ENCODE assay signal across 7 mouse cellular contexts in genomic region chr17:24885356-24886133, GRCm38 (mm10). TPM values are rescaled to one million over a fixed set of nuclear protein-coding genes. Genes with fewer than 3 reads are reported as not detected.
A peak's percentile ranks its signal among the peaks of the same experiment; 100 is the strongest.
DNase-seq lines count a peak whose midpoint lies in the region; ATAC-seq and TF ChIP-seq lines count a peak whose summit lies in the region.

No protein-coding gene starts in this region.

- peaks cover 36% of the 10 kb centered on the region for H3K36me3 ChIP-seq in embryonic facial prominence, embryonic 14.5 days (ENCODE audit: control insufficient read depth, insufficient read depth, low read length)
- H3K36me3 ChIP-seq in intestine, embryonic 15.5 days = peaks cover 9% of the 10 kb centered on the region; the same call in 1 of the 2 replicates
- peaks cover 35% of the 10 kb centered on the region for H3K36me3 ChIP-seq in neural tube, embryonic 13.5 days

- WGBS in embryonic facial prominence, embryonic 14.5 days = 25% methylated on average over 22 of the region's 22 CpGs
- 25% methylated on average over 22 of the region's 22 CpGs for WGBS in intestine, embryonic 15.5 days
- 24% methylated on average over 22 of the region's 22 CpGs for WGBS in neural tube, embryonic 13.5 days

- no peak for TF ChIP-seq CTCF in left cerebral cortex, adult 2 months (IDR thresholded peaks at IDR 0.05)

- peak overlapping the region; percentile 70 for H3K9ac ChIP-seq in embryonic facial prominence, embryonic 14.5 days (ENCODE audit: low read depth, low read length)
- H3K9ac ChIP-seq in intestine, embryonic 15.5 days = peak overlapping the region; percentile 66
- peak overlapping the region; percentile 69 for H3K9ac ChIP-seq in neural tube, embryonic 13.5 days

- peak overlapping the region; percentile 90 for H3K4me2 ChIP-seq in embryonic facial prominence, embryonic 14.5 days (ENCODE audit: low read depth, low read length)
- peak overlapping the region; percentile 87 for H3K4me2 ChIP-seq in intestine, embryonic 15.5 days (replicated peaks)
- H3K4me2 ChIP-seq in neural tube, embryonic 13.5 days = peak overlapping the region; percentile 83

- intact Hi-C loops in left cerebral cortex, adult 2 months (cut with DNase I) = no loop called here

- no peak for ATAC-seq in embryonic facial prominence, embryonic 14.5 days (ENCODE audit: low read depth)
- ATAC-seq in intestine, embryonic 15.5 days = no peak
- ATAC-seq in neural tube, embryonic 13.5 days (ENCODE audit: low read depth) = no peak

- H3K4me1 ChIP-seq in embryonic facial prominence, embryonic 14.5 days (ENCODE audit: control insufficient read depth, insufficient read depth, low read length) = peaks cover 15% of the 10 kb centered on the region
- peaks cover 22% of the 10 kb centered on the region for H3K4me1 ChIP-seq in intestine, embryonic 15.5 days (replicated peaks)
- H3K4me1 ChIP-seq in neural tube, embryonic 13.5 days (replicated peaks) = peaks cover 33% of the 10 kb centered on the region

- peak overlapping the region; percentile 65 for H3K4me3 ChIP-seq in left cerebral cortex, adult 2 months
- peak overlapping the region; percentile 72 for H3K4me3 ChIP-seq in embryonic facial prominence, embryonic 14.5 days (ENCODE audit: low read depth, low read length)
- peak overlapping the region; percentile 81 for H3K4me3 ChIP-seq in intestine, embryonic 15.5 days (replicated peaks)
- peak overlapping the region; percentile 80 for H3K4me3 ChIP-seq in neural tube, embryonic 13.5 days

- H3K27ac ChIP-seq in left cerebral cortex, adult 2 months = peak overlapping the region; percentile 1; the same call in 1 of the 2 replicates
- no peak overlapping the region for H3K27ac ChIP-seq in embryonic facial prominence, embryonic 14.5 days (replicated peaks; ENCODE audit: low read depth, low read length)
- H3K27ac ChIP-seq in intestine, embryonic 15.5 days = no peak overlapping the region
- no peak overlapping the region for H3K27ac ChIP-seq in neural tube, embryonic 13.5 days (replicated peaks)

- H3K27me3 ChIP-seq in embryonic facial prominence, embryonic 14.5 days (replicated peaks; ENCODE audit: control insufficient read depth, insufficient read depth, low read length) = no peaks in the 10 kb centered on the region
- no peaks in the 10 kb centered on the region for H3K27me3 ChIP-seq in intestine, embryonic 15.5 days (replicated peaks)
- H3K27me3 ChIP-seq in neural tube, embryonic 13.5 days = no peaks in the 10 kb centered on the region

- peak in 1 of 2 experiments; percentile 24 for DNase-seq in left cerebral cortex, adult 2 months (ENCODE audit: extremely low spot score in 1 of 2, low spot score in 2 of 2)
- DNase-seq in left cerebral cortex, adult 11 months (ENCODE audit: low spot score) = no peak
- DNase-seq in embryonic facial prominence, embryonic 14.5 days (ENCODE audit: low spot score) = no peak
- no peak for DNase-seq in layer of hippocampus, adult 9-10 months (ENCODE audit: low spot score)
- DNase-seq in frontal cortex, postnatal 25 days (ENCODE audit: low spot score in 2 of 2) = no peak

- H3K9me3 ChIP-seq in embryonic facial prominence, embryonic 14.5 days (ENCODE audit: control insufficient read depth, low read length) = no peaks in the 10 kb centered on the region
- no peaks in the 10 kb centered on the region for H3K9me3 ChIP-seq in intestine, embryonic 15.5 days
- H3K9me3 ChIP-seq in neural tube, embryonic 13.5 days = no peaks in the 10 kb centered on the region

RNA-seq across cellular contexts. Expression of gene Nubp2, which starts 0.6 kb away (rescaled TPM):
- 10 to 100 TPM; 30.7 to 32.4 TPM for total RNA-seq in left cerebral cortex, adult 2 months (2021)
- 47.5 and 48.0 TPM in 2 replicates for polyA plus RNA-seq in embryonic facial prominence, embryonic 14.5 days (2014; fragmentation: Nextera tagmentation; extraction: Ambion mirVana)
- polyA plus RNA-seq in intestine, embryonic 15.5 days (2015; fragmentation: Nextera tagmentation; extraction: Ambion mirVana) = 51.5 and 57.9 TPM in 2 replicates
- polyA plus RNA-seq in neural tube, embryonic 13.5 days (2015; fragmentation: Nextera tagmentation; extraction: Ambion mirVana) = 63.5 and 76.1 TPM in 2 replicates

RNA-seq across cellular contexts. Expression of gene Spsb3, which starts 0.9 kb away (rescaled TPM):
- total RNA-seq in left cerebral cortex, adult 2 months (2021) = 10 to 100 TPM; 58.6 to 63.3 TPM
- 40.8 and 41.7 TPM in 2 replicates for polyA plus RNA-seq in embryonic facial prominence, embryonic 14.5 days (2014; fragmentation: Nextera tagmentation; extraction: Ambion mirVana)
- polyA plus RNA-seq in intestine, embryonic 15.5 days (2015; fragmentation: Nextera tagmentation; extraction: Ambion mirVana) = 32.0 and 33.4 TPM in 2 replicates
- 64.6 and 74.2 TPM in 2 replicates for polyA plus RNA-seq in neural tube, embryonic 13.5 days (2015; fragmentation: Nextera tagmentation; extraction: Ambion mirVana)

RNA-seq across cellular contexts. Expression of gene Eme2, which starts 9.3 kb away (rescaled TPM):
- total RNA-seq in left cerebral cortex, adult 2 months (2021) = 10 to 100 TPM; 54.8 to 55.2 TPM
- polyA plus RNA-seq in embryonic facial prominence, embryonic 14.5 days (2014; fragmentation: Nextera tagmentation; extraction: Ambion mirVana) = 23.0 and 24.9 TPM in 2 replicates
- polyA plus RNA-seq in intestine, embryonic 15.5 days (2015; fragmentation: Nextera tagmentation; extraction: Ambion mirVana) = 27.3 and 27.4 TPM in 2 replicates
- polyA plus RNA-seq in neural tube, embryonic 13.5 days (2015; fragmentation: Nextera tagmentation; extraction: Ambion mirVana) = 32.7 and 36.3 TPM in 2 replicates

RNA-seq across cellular contexts. Expression of gene Mrps34, which starts 9.4 kb away (rescaled TPM):
- 10 to 100 TPM; 67.6 to 72.1 TPM for total RNA-seq in left cerebral cortex, adult 2 months (2021)
- polyA plus RNA-seq in embryonic facial prominence, embryonic 14.5 days (2014; fragmentation: Nextera tagmentation; extraction: Ambion mirVana) = 78.5 and 78.7 TPM in 2 replicates
- 111 and 117 TPM in 2 replicates for polyA plus RNA-seq in intestine, embryonic 15.5 days (2015; fragmentation: Nextera tagmentation; extraction: Ambion mirVana)
- polyA plus RNA-seq in neural tube, embryonic 13.5 days (2015; fragmentation: Nextera tagmentation; extraction: Ambion mirVana) = 71.1 and 85.7 TPM in 2 replicates

RNA-seq across cellular contexts. Expression of gene Nme3, which starts 10.8 kb away (rescaled TPM):
- total RNA-seq in left cerebral cortex, adult 2 months (2021) = 10 to 100 TPM; 46.5 to 51.2 TPM
- 37.5 and 46.1 TPM in 2 replicates for polyA plus RNA-seq in embryonic facial prominence, embryonic 14.5 days (2014; fragmentation: Nextera tagmentation; extraction: Ambion mirVana)
- 71.7 and 85.4 TPM in 2 replicates for polyA plus RNA-seq in intestine, embryonic 15.5 days (2015; fragmentation: Nextera tagmentation; extraction: Ambion mirVana)
- polyA plus RNA-seq in neural tube, embryonic 13.5 days (2015; fragmentation: Nextera tagmentation; extraction: Ambion mirVana) = 86.0 and 89.0 TPM in 2 replicates
